Mouse (Mus musculus) midbrain, embryonic 11.5 days (tissue): ENCODE data around the gene Grik1. TPM values are rescaled to one million over a fixed set of nuclear protein-coding genes. Genes with fewer than 3 reads are reported as not detected.

Experiments
- ATAC-seq: fragments of 200-750 bp; cut with Nextera tagmentation; 2 replicates; pipeline ENCODE4 v1.8.0; 2017; ENCODE audit warnings: moderate TSS enrichment, moderate library complexity; ENCODE audit not compliant: low FRiP score
- DNase-seq: peaks from one replicate; pipeline ENCODE4 v3.0.0; 2015; ENCODE audit warnings: low spot score; ENCODE audit errors: missing footprints
- H3K27ac ChIP-seq: fragments of 300-500 bp; sonication (generic); 2 replicates; pipeline ENCODE4 v1.5.1; 2014; ENCODE audit warnings: low read depth, low read length
- H3K27me3 ChIP-seq: fragments of 300-500 bp; sonication (generic); 2 replicates; pipeline ENCODE4 v1.6.1; 2014; ENCODE audit warnings: mild to moderate bottlenecking, low read length, moderate library complexity, mixed read lengths; ENCODE audit not compliant: control insufficient read depth, insufficient read depth
- H3K36me3 ChIP-seq: fragments of 300-500 bp; sonication (generic); 2 replicates; pipeline ENCODE4 v1.6.1; 2014; ENCODE audit warnings: mild to moderate bottlenecking, low read length, moderate library complexity, mixed read lengths; ENCODE audit not compliant: control insufficient read depth, insufficient read depth
- H3K4me1 ChIP-seq: fragments of 300-500 bp; sonication (generic); 2 replicates; pipeline ENCODE4 v1.6.1; 2014; ENCODE audit warnings: low read length; ENCODE audit not compliant: control insufficient read depth, insufficient read depth
- H3K4me2 ChIP-seq: fragments of 300-500 bp; sonication (generic); 2 replicates; pipeline ENCODE4 v1.6.1; 2014; ENCODE audit warnings: mild to moderate bottlenecking, moderate library complexity
- H3K4me3 ChIP-seq: fragments of 300-500 bp; sonication (generic); 2 replicates; pipeline ENCODE4 v1.5.1; 2014; ENCODE audit warnings: low read depth, low read length
- H3K9ac ChIP-seq: fragments of 300-500 bp; sonication (generic); 2 replicates; pipeline ENCODE4 v1.6.1; 2014; ENCODE audit warnings: low read length
- H3K9me3 ChIP-seq: fragments of 300-500 bp; sonication (generic); 2 replicates; pipeline ENCODE4 v1.6.1; 2016; ENCODE audit warnings: low read length; ENCODE audit not compliant: control insufficient read depth
- WGBS: fragments of 180-500 bp; shearing (Covaris S2); extraction: QIAGEN DNeasy Blood & Tissue Kit; methylation state at CpG from one replicate; pipeline ENCODE4 v1.1.7; 2014; 5-methylcytosine and 5-hydroxymethylcytosine counted together
- polyA plus RNA-seq: library from polyadenylated mRNA; unstranded; fragments of >200 nt; fragmentation: Nextera tagmentation; extraction: Ambion mirVana; gene quantifications from 2 replicates; pipeline ENCODE4 v1.2.1, GENCODE M21; 2014

The Grik1 gene
- polyA plus RNA-seq, 1 experiment from 2014 or later, result 2.9 TPM

DNA sequence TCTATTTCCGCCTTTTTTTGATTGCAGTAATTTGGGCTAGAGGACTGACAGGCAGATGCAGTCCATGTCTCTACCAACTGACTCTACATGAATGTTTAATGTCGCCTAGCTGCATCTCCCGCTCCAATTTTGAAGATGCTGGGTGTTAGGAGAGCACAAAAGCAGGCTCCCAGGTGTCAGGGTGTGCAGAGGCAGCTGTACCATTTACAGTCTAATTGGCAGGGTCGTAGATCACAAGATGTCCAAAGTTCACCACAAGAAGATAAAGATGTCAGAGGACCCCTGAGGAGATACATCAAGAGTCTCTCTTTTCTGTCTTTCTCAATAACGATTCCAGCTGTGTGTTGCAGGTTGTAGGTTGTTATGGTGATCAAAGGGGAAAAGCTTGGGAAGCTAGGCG, 111.3 kb downstream of the Grik1 start:
- Histone ChIP-seq H3K4me3 (no peak overlapping the region), H3K4me1 (no peaks in the 10 kb centered on the region), H3K9me3 (no peaks in the 10 kb centered on the region), H3K27ac (no peak overlapping the region), H3K27me3 (no peaks in the 10 kb centered on the region), H3K36me3 (no peaks in the 10 kb centered on the region), H3K4me2 (no peak overlapping the region), H3K9ac (no peak overlapping the region)
- 70% methylated on average over 6 of the region's 6 CpGs for WGBS
- DNase-seq (no peak), ATAC-seq (no peak)

DNA sequence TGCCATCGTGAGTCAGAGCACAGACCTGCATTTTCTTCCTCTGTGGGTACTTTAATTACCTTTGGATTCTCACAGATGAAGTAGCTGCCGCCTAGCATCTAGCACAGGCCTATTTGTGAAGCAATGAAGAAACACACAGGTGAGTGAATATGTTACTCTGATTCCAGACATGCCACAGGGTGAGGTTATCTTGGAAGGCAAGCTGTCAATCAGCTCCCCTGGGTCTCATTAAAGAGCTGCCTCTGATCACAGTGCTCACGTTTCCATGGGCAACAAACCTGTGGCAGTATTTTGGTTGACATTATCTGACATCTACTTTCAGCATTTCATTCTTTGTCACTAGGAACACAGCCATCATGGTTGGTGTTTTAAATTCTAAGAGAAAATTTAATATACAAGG, 112.7 kb downstream of the Grik1 start:
- no peak overlapping the region for H3K4me3 ChIP-seq
- no peaks in the 10 kb centered on the region for H3K9me3 ChIP-seq
- DNase-seq (no peak), ATAC-seq (no peak; the same call in 1 of the 2 replicates)
- H3K9ac ChIP-seq, result no peak overlapping the region
- no peaks in the 10 kb centered on the region for H3K27me3 ChIP-seq
- 62% methylated on average over 3 of the region's 3 CpGs for WGBS
- no peak overlapping the region for H3K27ac ChIP-seq
- no peaks in the 10 kb centered on the region for H3K36me3 ChIP-seq
- no peak overlapping the region for H3K4me2 ChIP-seq
- no peaks in the 10 kb centered on the region for H3K4me1 ChIP-seq

- no peak for DNase-seq
- Histone ChIP-seq H3K4me2 (no peak overlapping the region), H3K9ac (no peak overlapping the region), H3K9me3 (no peaks in the 10 kb centered on the region), H3K4me3 (no peak overlapping the region), H3K4me1 (no peaks in the 10 kb centered on the region), H3K36me3 (no peaks in the 10 kb centered on the region), H3K27ac (no peak overlapping the region), H3K27me3 (no peaks in the 10 kb centered on the region)
- WGBS, result 90% methylated on average over 9 of the region's 9 CpGs
- ATAC-seq, result no peak
Measured at GRCm38 (mm10) chr16:88174083-88174721, 115.9 kb downstream of the Grik1 start.

DNA sequence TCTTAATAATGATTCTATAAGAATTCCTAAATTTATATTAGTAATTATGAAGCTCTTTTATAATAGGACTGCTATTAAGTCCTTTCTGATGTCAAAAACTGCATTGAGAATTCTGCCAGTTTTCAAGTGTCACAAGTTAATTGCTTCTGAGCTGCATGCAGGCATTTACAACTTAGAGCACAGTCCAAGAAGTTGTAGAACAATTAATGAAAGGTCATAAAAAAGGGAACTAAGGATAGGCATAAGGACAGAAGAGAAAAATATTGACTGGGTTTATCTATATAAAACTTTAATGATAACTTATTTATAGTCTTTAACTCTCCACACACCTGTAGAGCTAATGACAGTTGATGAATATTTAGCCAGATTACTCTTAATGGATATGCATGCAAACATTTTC, 123.5 kb downstream of the Grik1 start:
- DNase-seq, result no peak
- Histone ChIP-seq H3K27ac (no peak overlapping the region), H3K4me2 (no peak overlapping the region), H3K27me3 (no peaks in the 10 kb centered on the region), H3K36me3 (no peaks in the 10 kb centered on the region), H3K4me3 (no peak overlapping the region), H3K9me3 (no peaks in the 10 kb centered on the region), H3K9ac (no peak overlapping the region), H3K4me1 (no peaks in the 10 kb centered on the region)
- ATAC-seq, result no peak

DNA sequence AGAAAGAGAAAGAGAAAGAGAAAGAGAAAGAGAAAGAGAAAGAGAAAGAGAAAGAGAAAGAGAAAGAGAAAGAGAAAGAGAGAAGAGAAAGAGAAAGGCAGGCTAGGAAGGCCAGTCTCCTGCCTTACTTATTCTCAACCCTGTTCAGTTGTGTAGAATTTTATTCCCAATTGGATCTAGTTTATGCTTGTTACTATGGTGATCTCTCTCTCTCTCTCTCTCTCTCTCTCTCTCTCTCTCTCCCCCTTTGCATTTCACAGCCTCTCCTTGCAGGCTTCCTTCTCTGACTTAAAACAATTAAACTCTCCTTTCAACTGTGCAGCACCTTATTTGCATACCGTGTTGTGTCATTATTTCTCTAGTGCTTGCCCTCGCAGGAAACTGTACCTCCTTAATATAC, 147.5 kb downstream of the Grik1 start:
- Histone ChIP-seq H3K27ac (no peak overlapping the region), H3K4me3 (no peak overlapping the region), H3K9me3 (no peaks in the 10 kb centered on the region), H3K9ac (no peak overlapping the region), H3K27me3 (no peaks in the 10 kb centered on the region), H3K4me2 (no peak overlapping the region), H3K4me1 (no peaks in the 10 kb centered on the region), H3K36me3 (no peaks in the 10 kb centered on the region)
- ATAC-seq, result no peak
- no peak for DNase-seq
- WGBS, result 64% methylated on average over 2 of the region's 2 CpGs

DNA sequence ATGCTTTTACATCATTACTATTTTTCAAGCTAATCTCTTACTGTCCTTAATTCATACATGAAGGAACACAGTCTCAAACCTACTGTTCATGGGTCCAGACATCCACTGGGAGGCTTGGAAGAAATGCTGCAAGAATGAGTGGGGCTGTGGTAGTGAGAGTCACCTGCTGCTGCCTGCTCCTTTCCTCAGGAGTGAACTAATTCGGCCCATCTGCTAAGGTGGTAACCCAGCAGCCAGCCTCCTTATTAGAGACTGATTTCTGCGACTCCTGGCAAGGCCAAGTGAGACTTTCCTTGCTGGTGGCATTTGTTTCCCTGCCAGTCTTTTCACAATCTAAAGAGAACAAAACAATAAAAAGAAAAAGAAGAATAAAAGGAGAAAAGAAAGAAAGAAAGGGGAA, 147.9 kb downstream of the Grik1 start:
- Histone ChIP-seq H3K4me1 (no peaks in the 10 kb centered on the region), H3K27me3 (no peaks in the 10 kb centered on the region), H3K4me3 (no peak overlapping the region), H3K9me3 (no peaks in the 10 kb centered on the region), H3K36me3 (no peaks in the 10 kb centered on the region), H3K27ac (no peak overlapping the region), H3K4me2 (no peak overlapping the region), H3K9ac (no peak overlapping the region)
- ATAC-seq, result no peak
- DNase-seq, result no peak
- WGBS, result 69% methylated on average over 2 of the region's 2 CpGs

DNA sequence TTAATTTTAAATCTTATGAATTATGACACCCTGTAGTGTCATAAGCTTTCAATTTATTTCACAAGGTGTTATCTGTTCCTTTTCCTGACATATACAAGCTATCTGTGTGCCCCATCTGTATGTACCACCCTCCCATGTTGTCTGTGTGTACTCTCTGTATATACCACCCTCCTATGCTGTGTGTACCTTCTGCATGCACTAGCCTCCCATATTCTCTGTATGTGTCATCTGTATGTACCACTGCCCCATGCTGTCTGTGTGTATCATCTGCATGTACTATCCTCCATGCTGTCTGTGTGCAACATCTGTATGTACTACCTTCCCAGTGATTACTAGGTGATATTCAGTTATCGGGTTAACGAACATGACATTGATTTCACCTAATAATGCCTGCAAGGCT, 148.5 kb downstream of the Grik1 start:
- Histone ChIP-seq H3K27me3 (no peaks in the 10 kb centered on the region), H3K9me3 (no peaks in the 10 kb centered on the region), H3K36me3 (no peaks in the 10 kb centered on the region), H3K4me2 (no peak overlapping the region), H3K4me1 (no peaks in the 10 kb centered on the region), H3K27ac (no peak overlapping the region), H3K9ac (no peak overlapping the region), H3K4me3 (no peak overlapping the region)
- WGBS, result 94% methylated on average over 2 of the region's 2 CpGs
- DNase-seq (no peak), ATAC-seq (no peak)

- Histone ChIP-seq H3K9ac (no peak overlapping the region), H3K36me3 (no peaks in the 10 kb centered on the region), H3K4me2 (no peak overlapping the region), H3K27ac (no peak overlapping the region), H3K4me1 (no peaks in the 10 kb centered on the region), H3K4me3 (no peak overlapping the region), H3K9me3 (no peaks in the 10 kb centered on the region), H3K27me3 (no peaks in the 10 kb centered on the region)
- DNase-seq (no peak), ATAC-seq (no peak)
- 87% methylated on average over 1 of the region's 1 CpGs for WGBS
Measured at GRCm38 (mm10) chr16:88138913-88139312, 151.2 kb downstream of the Grik1 start.

DNA sequence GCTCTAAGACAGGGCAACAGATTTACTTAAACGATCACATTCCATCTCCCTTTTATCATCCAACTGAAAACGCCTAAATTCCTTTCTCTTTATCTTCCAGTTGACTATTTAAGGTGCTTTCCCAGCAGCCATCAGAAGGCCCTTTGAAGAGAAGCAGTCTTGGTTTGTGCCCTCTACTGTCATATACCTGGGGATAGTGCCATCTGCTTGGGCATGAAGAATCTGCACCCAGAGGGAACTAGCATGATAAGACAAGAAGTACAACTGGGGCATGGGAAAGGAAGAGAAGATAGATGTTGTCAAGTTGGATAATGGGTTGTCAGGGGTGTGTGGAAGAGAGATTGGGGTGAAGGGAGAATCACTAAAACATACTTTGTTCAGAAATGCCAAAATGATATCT, 157.1 kb downstream of the Grik1 start:
- Histone ChIP-seq H3K9ac (no peak overlapping the region), H3K36me3 (no peaks in the 10 kb centered on the region), H3K4me2 (no peak overlapping the region), H3K4me1 (no peaks in the 10 kb centered on the region), H3K4me3 (no peak overlapping the region), H3K9me3 (no peaks in the 10 kb centered on the region), H3K27me3 (no peaks in the 10 kb centered on the region), H3K27ac (no peak overlapping the region)
- WGBS, result 71% methylated on average over 2 of the region's 2 CpGs
- no peak for DNase-seq
- ATAC-seq, result no peak

GRCm38 (mm10) chr16:88131103-88131502, 159.0 kb downstream of the Grik1 start:
- Histone ChIP-seq H3K36me3 (no peaks in the 10 kb centered on the region), H3K9ac (no peak overlapping the region), H3K4me3 (no peak overlapping the region), H3K4me2 (no peak overlapping the region), H3K4me1 (no peaks in the 10 kb centered on the region), H3K27me3 (no peaks in the 10 kb centered on the region), H3K9me3 (no peaks in the 10 kb centered on the region), H3K27ac (no peak overlapping the region)
- DNase-seq (no peak), ATAC-seq (no peak)
- 82% methylated on average over 3 of the region's 3 CpGs for WGBS
